Mouse (Mus musculus) gastrocnemius, adult 8-10 months (tissue): ENCODE data around the gene Cers4. TPM values are rescaled to one million over a fixed set of nuclear protein-coding genes. Genes with fewer than 3 reads are reported as not detected.

Experiments used
- total RNA-seq, 4 experiments: library from RNA; stranded (reverse); gene quantifications; 2 replicates each; pipeline ENCODE4 v1.2.4; 2022

Gene Cers4
- total RNA-seq, 4 experiments from 2014 or later = 1.8 to 4.3 (median 2.5) TPM

Other genes with a start within 250 kb of the Cers4 start
- 1 to 10 TPM in 3 of 4 experiments, under 1 TPM in 1; 0.82 to 3.6 (median 1.7) TPM for gene Tgfbr3l, start 244.8 kb upstream of the Cers4 start, total RNA-seq
- gene Snapc2, start 239.9 kb upstream of the Cers4 start, total RNA-seq = 10 to 100 TPM; 10.5 to 11.7 (median 11.5) TPM
- under 1 TPM in 3 of 4 experiments, not detected in 1; 0.24 to 0.56 (median 0.27) TPM for gene Ctxn1, start 233.8 kb upstream of the Cers4 start, total RNA-seq
- 10 to 100 TPM; 53.9 to 58.7 (median 54.8) TPM for gene Timm44, start 217.1 kb upstream of the Cers4 start, total RNA-seq
- gene Ccl25, start 167.8 kb upstream of the Cers4 start, total RNA-seq = 10 to 100 TPM in 2 of 4 experiments, 1 to 10 TPM in 2; 6.1 to 12.3 (median 10.1) TPM
- gene Elavl1, start 167.6 kb upstream of the Cers4 start, total RNA-seq = 10 to 100 TPM; 39.7 to 49.1 (median 44.2) TPM
- 10 to 100 TPM in 2 of 4 experiments, 1 to 10 TPM in 2; 9.5 to 14.4 (median 10.3) TPM for gene Zfp958, start 120.1 kb downstream of the Cers4 start, total RNA-seq